Mouse (Mus musculus): Measurements from ENCODE around the gene Iqschfp. TPM values are rescaled to one million over a fixed set of nuclear protein-coding genes. Genes with fewer than 3 reads are reported as not detected.
A peak's percentile ranks its signal among the peaks of the same experiment; 100 is the strongest.

Iqschfp gene
- polyA plus RNA-seq, 1 experiment from 2014 or later, result not detected

GRCm38 (mm10) chr3:68483517-68483916 is 591.5 kb downstream of the Iqschfp start:
- H3K9ac ChIP-seq (ENCODE audit: low read depth, low read length), result no peak overlapping the region
- H3K27ac ChIP-seq (ENCODE audit: low read length), result no peak overlapping the region
- WGBS (ENCODE audit: insufficient replicate concordance), result 66% methylated on average over 3 of the region's 3 CpGs
- H3K4me2 ChIP-seq (ENCODE audit: low read depth, low read length), result no peak overlapping the region
- H3K36me3 ChIP-seq (ENCODE audit: control insufficient read depth, insufficient read depth), result no peaks in the 10 kb centered on the region
- no peaks in the 10 kb centered on the region for H3K9me3 ChIP-seq (replicated peaks; ENCODE audit: control insufficient read depth, low read length)
- no peak overlapping the region for H3K4me3 ChIP-seq (ENCODE audit: low read depth, low read length)
- no peaks in the 10 kb centered on the region for H3K4me1 ChIP-seq (ENCODE audit: control insufficient read depth, low read depth, low read length)
- H3K27me3 ChIP-seq (ENCODE audit: control insufficient read depth, insufficient read depth, low read depth, low read length), result no peaks in the 10 kb centered on the region
- no peak for ATAC-seq (ENCODE audit: low read depth)

- WGBS (ENCODE audit: insufficient replicate concordance), result 78% methylated on average over 9 of the region's 9 CpGs
- Histone ChIP-seq H3K4me1 (ENCODE audit: control insufficient read depth, low read depth, low read length) (no peaks in the 10 kb centered on the region), H3K4me2 (ENCODE audit: low read depth, low read length) (no peak overlapping the region), H3K27ac (ENCODE audit: low read length) (no peak overlapping the region), H3K4me3 (ENCODE audit: low read depth, low read length) (no peak overlapping the region), H3K27me3 (ENCODE audit: control insufficient read depth, insufficient read depth, low read depth, low read length) (no peaks in the 10 kb centered on the region), H3K9ac (ENCODE audit: low read depth, low read length) (no peak overlapping the region), H3K9me3 (replicated peaks; ENCODE audit: control insufficient read depth, low read length) (no peaks in the 10 kb centered on the region), H3K36me3 (ENCODE audit: control insufficient read depth, insufficient read depth) (no peaks in the 10 kb centered on the region)
- no peak for ATAC-seq (ENCODE audit: low read depth)
Observed at GRCm38 (mm10) chr3:68484021-68484420, 592.0 kb downstream of the Iqschfp start.

GRCm38 (mm10) chr3:68484561-68484960 is 592.5 kb downstream of the Iqschfp start:
- Histone ChIP-seq H3K4me2 (ENCODE audit: low read depth, low read length) (no peak overlapping the region), H3K4me3 (ENCODE audit: low read depth, low read length) (no peak overlapping the region), H3K4me1 (ENCODE audit: control insufficient read depth, low read depth, low read length) (no peaks in the 10 kb centered on the region), H3K27ac (ENCODE audit: low read length) (no peak overlapping the region), H3K36me3 (ENCODE audit: control insufficient read depth, insufficient read depth) (no peaks in the 10 kb centered on the region), H3K9ac (ENCODE audit: low read depth, low read length) (no peak overlapping the region), H3K27me3 (ENCODE audit: control insufficient read depth, insufficient read depth, low read depth, low read length) (no peaks in the 10 kb centered on the region), H3K9me3 (replicated peaks; ENCODE audit: control insufficient read depth, low read length) (no peaks in the 10 kb centered on the region)
- WGBS (ENCODE audit: insufficient replicate concordance), result 63% methylated on average over 4 of the region's 4 CpGs
- ATAC-seq (ENCODE audit: low read depth), result no peak

GRCm38 (mm10) chr3:68487621-68488020 is 595.6 kb downstream of the Iqschfp start:
- Histone ChIP-seq H3K9me3 (replicated peaks; ENCODE audit: control insufficient read depth, low read length) (no peaks in the 10 kb centered on the region), H3K4me3 (ENCODE audit: low read depth, low read length) (no peak overlapping the region), H3K4me1 (ENCODE audit: control insufficient read depth, low read depth, low read length) (no peaks in the 10 kb centered on the region), H3K4me2 (ENCODE audit: low read depth, low read length) (no peak overlapping the region), H3K27ac (ENCODE audit: low read length) (no peak overlapping the region), H3K9ac (ENCODE audit: low read depth, low read length) (no peak overlapping the region), H3K36me3 (ENCODE audit: control insufficient read depth, insufficient read depth) (no peaks in the 10 kb centered on the region), H3K27me3 (ENCODE audit: control insufficient read depth, insufficient read depth, low read depth, low read length) (peaks cover 1% of the 10 kb centered on the region)
- no peak for ATAC-seq (ENCODE audit: low read depth)
- 70% methylated on average over 1 of the region's 1 CpGs for WGBS (ENCODE audit: insufficient replicate concordance)

- no peak overlapping the region for H3K4me2 ChIP-seq (ENCODE audit: low read depth, low read length)
- H3K4me3 ChIP-seq (ENCODE audit: low read depth, low read length), result no peak overlapping the region
- no peaks in the 10 kb centered on the region for H3K36me3 ChIP-seq (ENCODE audit: control insufficient read depth, insufficient read depth)
- H3K27me3 ChIP-seq (ENCODE audit: control insufficient read depth, insufficient read depth, low read depth, low read length), result peaks cover 8% of the 10 kb centered on the region
- no peaks in the 10 kb centered on the region for H3K9me3 ChIP-seq (replicated peaks; ENCODE audit: control insufficient read depth, low read length)
- H3K4me1 ChIP-seq (ENCODE audit: control insufficient read depth, low read depth, low read length), result peaks cover 2% of the 10 kb centered on the region
- no peak overlapping the region for H3K9ac ChIP-seq (ENCODE audit: low read depth, low read length)
- no peak for ATAC-seq (ENCODE audit: low read depth)
- WGBS (ENCODE audit: insufficient replicate concordance), result 68% methylated on average over 5 of the region's 5 CpGs
- H3K27ac ChIP-seq (ENCODE audit: low read length), result no peak overlapping the region
Observed at GRCm38 (mm10) chr3:68488316-68488715, 596.3 kb downstream of the Iqschfp start.

- 63% methylated on average over 6 of the region's 6 CpGs for WGBS (ENCODE audit: insufficient replicate concordance)
- peaks cover 20% of the 10 kb centered on the region for H3K4me1 ChIP-seq (ENCODE audit: control insufficient read depth, low read depth, low read length)
- no peaks in the 10 kb centered on the region for H3K36me3 ChIP-seq (ENCODE audit: control insufficient read depth, insufficient read depth)
- H3K27ac ChIP-seq (ENCODE audit: low read length), result no peak overlapping the region
- H3K4me2 ChIP-seq (ENCODE audit: low read depth, low read length), result no peak overlapping the region
- no peak overlapping the region for H3K9ac ChIP-seq (ENCODE audit: low read depth, low read length)
- no peak overlapping the region for H3K4me3 ChIP-seq (ENCODE audit: low read depth, low read length)
- peaks cover 34% of the 10 kb centered on the region for H3K27me3 ChIP-seq (ENCODE audit: control insufficient read depth, insufficient read depth, low read depth, low read length)
- ATAC-seq (ENCODE audit: low read depth), result no peak
- H3K9me3 ChIP-seq (replicated peaks; ENCODE audit: control insufficient read depth, low read length), result no peaks in the 10 kb centered on the region
Observed at GRCm38 (mm10) chr3:68491516-68491915, 599.5 kb downstream of the Iqschfp start.

- H3K9ac ChIP-seq (ENCODE audit: low read depth, low read length), result no peak overlapping the region
- H3K4me2 ChIP-seq (ENCODE audit: low read depth, low read length), result no peak overlapping the region
- no peaks in the 10 kb centered on the region for H3K36me3 ChIP-seq (ENCODE audit: control insufficient read depth, insufficient read depth)
- ATAC-seq (ENCODE audit: low read depth), result no peak
- H3K27me3 ChIP-seq (ENCODE audit: control insufficient read depth, insufficient read depth, low read depth, low read length), result peaks cover 34% of the 10 kb centered on the region
- H3K4me3 ChIP-seq (ENCODE audit: low read depth, low read length), result no peak overlapping the region
- peaks cover 20% of the 10 kb centered on the region for H3K4me1 ChIP-seq (ENCODE audit: control insufficient read depth, low read depth, low read length)
- 81% methylated on average over 1 of the region's 1 CpGs for WGBS (ENCODE audit: insufficient replicate concordance)
- no peaks in the 10 kb centered on the region for H3K9me3 ChIP-seq (replicated peaks; ENCODE audit: control insufficient read depth, low read length)
- no peak overlapping the region for H3K27ac ChIP-seq (ENCODE audit: low read length)
Observed at GRCm38 (mm10) chr3:68492066-68492465, 600.0 kb downstream of the Iqschfp start.

- peaks cover 20% of the 10 kb centered on the region for H3K4me1 ChIP-seq (ENCODE audit: control insufficient read depth, low read depth, low read length)
- 43% methylated on average over 3 of the region's 3 CpGs for WGBS (ENCODE audit: insufficient replicate concordance)
- H3K4me2 ChIP-seq (ENCODE audit: low read depth, low read length), result no peak overlapping the region
- no peak overlapping the region for H3K27ac ChIP-seq (ENCODE audit: low read length)
- H3K4me3 ChIP-seq (ENCODE audit: low read depth, low read length), result no peak overlapping the region
- no peak overlapping the region for H3K9ac ChIP-seq (ENCODE audit: low read depth, low read length)
- no peak for ATAC-seq (ENCODE audit: low read depth)
- no peaks in the 10 kb centered on the region for H3K9me3 ChIP-seq (replicated peaks; ENCODE audit: control insufficient read depth, low read length)
- no peaks in the 10 kb centered on the region for H3K36me3 ChIP-seq (ENCODE audit: control insufficient read depth, insufficient read depth)
- H3K27me3 ChIP-seq (ENCODE audit: control insufficient read depth, insufficient read depth, low read depth, low read length), result peaks cover 36% of the 10 kb centered on the region
Observed at GRCm38 (mm10) chr3:68492513-68492912, 600.5 kb downstream of the Iqschfp start.

GRCm38 (mm10) chr3:68493170-68493585 is 601.1 kb downstream of the Iqschfp start:
- peaks cover 36% of the 10 kb centered on the region for H3K27me3 ChIP-seq (ENCODE audit: control insufficient read depth, insufficient read depth, low read depth, low read length)
- ATAC-seq (ENCODE audit: low read depth), result peak; percentile 30
- peak overlapping the region; percentile 88 for H3K4me2 ChIP-seq (ENCODE audit: low read depth, low read length)
- peaks cover 20% of the 10 kb centered on the region for H3K4me1 ChIP-seq (ENCODE audit: control insufficient read depth, low read depth, low read length)
- H3K27ac ChIP-seq (ENCODE audit: low read length), result no peak overlapping the region
- H3K36me3 ChIP-seq (ENCODE audit: control insufficient read depth, insufficient read depth), result no peaks in the 10 kb centered on the region
- WGBS (ENCODE audit: insufficient replicate concordance), result 3% methylated on average over 12 of the region's 12 CpGs
- peak overlapping the region; percentile 65 for H3K4me3 ChIP-seq (ENCODE audit: low read depth, low read length)
- H3K9ac ChIP-seq (ENCODE audit: low read depth, low read length), result peak overlapping the region; percentile 40; the same call in 1 of the 2 replicates
- H3K9me3 ChIP-seq (replicated peaks; ENCODE audit: control insufficient read depth, low read length), result no peaks in the 10 kb centered on the region
